Mouse (Mus musculus): ENCODE data around the gene Cpt1b.
"Not testable (repeated sequence)": the region's sequence is repeated elsewhere in the genome, so short reads cannot be mapped to it uniquely, and the experiment has no call there.

Gene Cpt1b

GRCm38 (mm10) chr15:89431806-89432205 is 6.1 kb upstream of the Cpt1b start:
- DNase-seq = no peak

- DNase-seq = no peak
These were observed 5.6 kb upstream of the Cpt1b start for GRCm38 (mm10) chr15:89431271-89431670.

- not testable (repeated sequence) for DNase-seq
These were observed 5.1 kb upstream of the Cpt1b start for GRCm38 (mm10) chr15:89430771-89431170.

- no peak for DNase-seq
These were observed 4.7 kb upstream of the Cpt1b start for GRCm38 (mm10) chr15:89430341-89430740.

- peak; percentile 89 to 95 for DNase-seq
These were observed 3.9 kb upstream of the Cpt1b start, which contains the start of the genes C730034F03Rik, Gm44502 and Chkb for GRCm38 (mm10) chr15:89429352-89430221. Gene C730034F03Rik (plus strand): TSS chr15:89429589. Gene Gm44502 (minus strand): TSS chr15:89429696. Gene Chkb (minus strand): TSS chr15:89429908.

GRCm38 (mm10) chr15:89428821-89429351 is 3.2 kb upstream of the Cpt1b start:
- DNase-seq = no peak

GRCm38 (mm10) chr15:89428136-89428790 is 2.6 kb upstream of the Cpt1b start:
- DNase-seq = no peak

GRCm38 (mm10) chr15:89426716-89427115 is 1.1 kb upstream of the Cpt1b start:
- DNase-seq = no peak

GRCm38 (mm10) chr15:89424621-89425020 is 1.0 kb downstream of the Cpt1b start:
- DNase-seq = no peak

- DNase-seq = no peak
These were observed 3.7 kb downstream of the Cpt1b start for GRCm38 (mm10) chr15:89421938-89422337.

- no peak for DNase-seq
These were observed 10.4 kb downstream of the Cpt1b start for GRCm38 (mm10) chr15:89415282-89415681.

- no peak for DNase-seq
These were observed 15.5 kb downstream of the Cpt1b start, which contains the start of gene Syce3 for GRCm38 (mm10) chr15:89410118-89410517. Gene Syce3 (minus strand): TSS chr15:89410503.

- no peak for DNase-seq
These were observed 19.0 kb downstream of the Cpt1b start for GRCm38 (mm10) chr15:89406691-89407090.

- DNase-seq = no peak
These were observed 20.6 kb downstream of the Cpt1b start for GRCm38 (mm10) chr15:89404831-89405623.

GRCm38 (mm10) chr15:89402471-89402870 is 23.2 kb downstream of the Cpt1b start:
- no peak for DNase-seq

GRCm38 (mm10) chr15:89399716-89400115 is 25.9 kb downstream of the Cpt1b start:
- DNase-seq = no peak

GRCm38 (mm10) chr15:89398146-89398545 is 27.5 kb downstream of the Cpt1b start:
- no peak for DNase-seq

GRCm38 (mm10) chr15:89396883-89397282 is 28.8 kb downstream of the Cpt1b start:
- DNase-seq = no peak

- no peak for DNase-seq
These were observed 35.6 kb downstream of the Cpt1b start for GRCm38 (mm10) chr15:89390081-89390480.

GRCm38 (mm10) chr15:89387127-89387526 is 38.5 kb downstream of the Cpt1b start:
- peak; percentile 57 to 72 for DNase-seq

- DNase-seq = no peak
These were observed 41.0 kb downstream of the Cpt1b start, which contains the start of gene Klhdc7b for GRCm38 (mm10) chr15:89384617-89385016. Gene Klhdc7b (plus strand): TSS chr15:89384917.

- DNase-seq = peak; percentile 49 to 58
These were observed 46.2 kb downstream of the Cpt1b start for GRCm38 (mm10) chr15:89379429-89379828.

All from thymus, postnatal 36 days (tissue).